Mouse (Mus musculus): ENCODE results near the gene Olfr434. TPM values are rescaled to one million over a fixed set of nuclear protein-coding genes. Genes with fewer than 3 reads are reported as not detected.

Olfr434 gene
- polyA plus RNA-seq, 2 experiments, result not detected

DNA sequence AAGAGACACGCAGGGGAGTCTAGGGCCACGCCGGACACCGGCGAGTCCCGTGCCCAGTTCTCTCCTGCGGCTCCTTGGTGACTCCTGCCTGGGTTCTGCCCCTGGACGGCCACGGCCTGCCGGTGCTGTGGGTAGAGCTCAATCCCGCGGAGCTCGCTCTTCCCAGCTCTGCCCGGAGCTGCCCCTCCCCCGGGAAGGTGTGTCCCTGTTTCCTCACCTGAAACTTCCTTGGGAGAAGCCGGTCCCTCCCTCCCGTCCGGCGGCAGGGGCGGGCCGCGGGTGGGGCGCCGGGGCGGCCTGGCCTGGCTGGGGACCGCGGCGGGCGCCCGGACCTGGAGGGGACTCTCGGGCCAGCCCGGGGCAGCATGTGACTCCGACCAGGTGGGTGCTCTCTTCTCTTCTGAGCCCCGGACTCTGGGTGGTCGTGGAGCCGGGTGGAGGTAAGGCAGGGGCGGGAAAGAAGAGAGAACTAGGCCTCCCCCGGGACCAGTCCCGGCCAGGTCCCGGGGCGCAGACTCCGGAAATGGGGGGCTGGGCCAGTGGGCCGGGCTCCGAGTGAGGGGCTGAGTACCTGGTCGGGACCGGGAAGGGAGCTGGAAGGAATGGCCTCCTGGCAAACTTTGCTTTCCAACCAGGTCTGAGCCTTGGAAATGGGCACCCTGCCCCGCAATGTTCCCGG lies 52.7 kb downstream of the Olfr434 start, which contains the start of gene Arhgef5:
Gene Arhgef5 (plus strand): TSS at position 220 of the 679 bp plus-strand sequence.
- H3K27ac ChIP-seq (replicated peaks; ENCODE audit: low read depth, low read length), result 0 out of 2 replicates have a peak within 1 kb of the TSS, but pooled peaks have one; percentile 14
- H3K4me1 ChIP-seq (ENCODE audit: control insufficient read depth, insufficient read depth, low read length), result 0 out of 2 replicates have a peak, but pooled peaks cover 2% of the 10 kb centered on the region
- TF ChIP-seq POLR2A (IDR thresholded peaks at IDR 0.05; ENCODE audit: borderline replicate concordance, extremely low read depth, insufficient read depth, insufficient read length), result no peak
- DNase-seq (ENCODE audit: low spot score) (peak; percentile 30), ATAC-seq (ENCODE audit: low FRiP score, low read depth) (peak; percentile 63)
- no peaks in the 10 kb centered on the region for H3K9me3 ChIP-seq (ENCODE audit: control insufficient read depth, low read length)
- H3K4me2 ChIP-seq (replicated peaks; ENCODE audit: low read depth, low read length, severe bottlenecking), result peak within 1 kb of the TSS; percentile 82
- peak within 1 kb of the TSS; percentile 57 for H3K4me3 ChIP-seq (replicated peaks; ENCODE audit: low read length)
- 1% methylated on average over 25 of the region's 48 CpGs for WGBS
- no peaks in the 10 kb centered on the region for H3K27me3 ChIP-seq (ENCODE audit: control insufficient read depth, insufficient read depth, low read length)
- peak within 1 kb of the TSS; percentile 82 for H3K9ac ChIP-seq (ENCODE audit: low read depth, low read length, severe bottlenecking)
- H3K36me3 ChIP-seq (ENCODE audit: control insufficient read depth, insufficient read depth, low read length), result no peaks in the 10 kb centered on the region

DNA sequence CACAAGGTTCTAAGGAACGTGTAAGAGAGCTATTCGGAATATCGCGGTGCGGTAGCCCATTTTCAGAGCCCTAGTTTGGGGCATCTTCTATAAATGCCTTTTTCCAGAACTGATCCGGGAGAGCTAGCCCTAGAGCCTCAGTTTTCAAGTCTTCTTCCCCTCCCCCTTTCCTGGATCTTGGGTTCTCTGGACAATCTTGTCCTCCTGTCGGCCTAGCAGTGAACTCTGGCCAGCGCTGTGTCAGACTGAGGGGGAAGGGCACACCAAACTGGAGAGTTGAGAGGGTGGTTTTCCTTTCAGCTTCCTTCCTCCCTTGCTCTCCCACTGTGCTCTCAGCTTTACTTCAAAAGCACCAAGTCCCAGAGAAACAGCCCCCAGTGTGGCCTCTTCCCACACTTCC lies 53.5 kb downstream of the Olfr434 start:
- ATAC-seq (ENCODE audit: low FRiP score, low read depth) (no peak), DNase-seq (ENCODE audit: low spot score) (peak; percentile 5)
- Histone ChIP-seq H3K4me3 (replicated peaks; ENCODE audit: low read length) (peak overlapping the region; percentile 57), H3K36me3 (ENCODE audit: control insufficient read depth, insufficient read depth, low read length) (no peaks in the 10 kb centered on the region), H3K9me3 (ENCODE audit: control insufficient read depth, low read length) (no peaks in the 10 kb centered on the region), H3K27ac (replicated peaks; ENCODE audit: low read depth, low read length) (no peak overlapping the region), H3K27me3 (ENCODE audit: control insufficient read depth, insufficient read depth, low read length) (no peaks in the 10 kb centered on the region), H3K9ac (ENCODE audit: low read depth, low read length, severe bottlenecking) (peak overlapping the region; percentile 82), H3K4me2 (replicated peaks; ENCODE audit: low read depth, low read length, severe bottlenecking) (peak overlapping the region; percentile 82), H3K4me1 (ENCODE audit: control insufficient read depth, insufficient read depth, low read length) (0 out of 2 replicates have a peak, but pooled peaks cover 2% of the 10 kb centered on the region)
- no peak for TF ChIP-seq POLR2A (IDR thresholded peaks at IDR 0.05; ENCODE audit: borderline replicate concordance, extremely low read depth, insufficient read depth, insufficient read length)
- 4% methylated on average over 8 of the region's 8 CpGs for WGBS

Other genes with a start within 250 kb of the Olfr434 start
- gene Olfr441, start 106.7 kb upstream of the Olfr434 start, polyA plus RNA-seq (2012; rRNA removed), result not detected in 2 replicates
- not detected in 2 replicates for gene Olfr441, start 106.7 kb upstream of the Olfr434 start, polyA plus RNA-seq (2014; fragmentation: Nextera tagmentation; extraction: Ambion mirVana)
- gene Olfr237-ps1, start 66.5 kb upstream of the Olfr434 start, polyA plus RNA-seq (2012; rRNA removed), result not detected in 2 replicates
- not detected in 2 replicates for gene Olfr237-ps1, start 66.5 kb upstream of the Olfr434 start, polyA plus RNA-seq (2014; fragmentation: Nextera tagmentation; extraction: Ambion mirVana)
- gene Olfr437, start 49.7 kb upstream of the Olfr434 start, polyA plus RNA-seq (2012; rRNA removed), result not detected in 2 replicates
- not detected in 2 replicates for gene Olfr437, start 49.7 kb upstream of the Olfr434 start, polyA plus RNA-seq (2014; fragmentation: Nextera tagmentation; extraction: Ambion mirVana)
- not detected in 2 replicates for gene Olfr13, start 40.9 kb upstream of the Olfr434 start, polyA plus RNA-seq (2012; rRNA removed)
- not detected in 2 replicates for gene Olfr13, start 40.9 kb upstream of the Olfr434 start, polyA plus RNA-seq (2014; fragmentation: Nextera tagmentation; extraction: Ambion mirVana)
- gene Olfr435, start 15.9 kb upstream of the Olfr434 start, polyA plus RNA-seq (2012; rRNA removed), result not detected in 2 replicates
- not detected in 2 replicates for gene Olfr435, start 15.9 kb upstream of the Olfr434 start, polyA plus RNA-seq (2014; fragmentation: Nextera tagmentation; extraction: Ambion mirVana)
- not detected in 2 replicates for gene Olfr47, start 18.5 kb downstream of the Olfr434 start, polyA plus RNA-seq (2012; rRNA removed)
- gene Olfr47, start 18.5 kb downstream of the Olfr434 start, polyA plus RNA-seq (2014; fragmentation: Nextera tagmentation; extraction: Ambion mirVana), result not detected in 2 replicates
- 21.6 and 23.0 TPM in 2 replicates for gene Arhgef5, start 52.6 kb downstream of the Olfr434 start, polyA plus RNA-seq (2012; rRNA removed)
- 11.6 and 12.7 TPM in 2 replicates for gene Arhgef5, start 52.6 kb downstream of the Olfr434 start, polyA plus RNA-seq (2014; fragmentation: Nextera tagmentation; extraction: Ambion mirVana)
- 0.15 and 0.20 TPM in 2 replicates for gene Nobox, start 96.5 kb downstream of the Olfr434 start, polyA plus RNA-seq (2012; rRNA removed)
- gene Nobox, start 96.5 kb downstream of the Olfr434 start, polyA plus RNA-seq (2014; fragmentation: Nextera tagmentation; extraction: Ambion mirVana), result 0.22 TPM in 1 of 2 replicates, not detected in the other

Data from limb, embryonic 14.5 days (tissue).